Mouse (Mus musculus) left cerebral cortex, postnatal 36 days (tissue): ENCODE results near the gene Msx2. TPM values are rescaled to one million over a fixed set of nuclear protein-coding genes. Genes with fewer than 3 reads are reported as not detected.
A peak's percentile ranks its signal among the peaks of the same experiment; 100 is the strongest.

Experiments
- DNase-seq, 2 experiments: peaks; one replicate each; pipeline ENCODE4 v3.0.0; 2021 to 2022; ENCODE audit warnings: low spot score in 2 of 2, mixed read lengths in 1 of 2
- intact Hi-C: fragments of 180-260 bp; cut with DNase I; formaldehyde crosslinking; loops from one replicate; pipeline ENCODE4 v1.15.1; 2025
- total RNA-seq, 2 experiments: library from RNA; stranded (reverse); gene quantifications; 2 replicates each; pipeline ENCODE4 v1.2.3; 2021

Msx2 gene
- total RNA-seq: under 1 TPM; 0.36 to 0.49 TPM

DNA sequence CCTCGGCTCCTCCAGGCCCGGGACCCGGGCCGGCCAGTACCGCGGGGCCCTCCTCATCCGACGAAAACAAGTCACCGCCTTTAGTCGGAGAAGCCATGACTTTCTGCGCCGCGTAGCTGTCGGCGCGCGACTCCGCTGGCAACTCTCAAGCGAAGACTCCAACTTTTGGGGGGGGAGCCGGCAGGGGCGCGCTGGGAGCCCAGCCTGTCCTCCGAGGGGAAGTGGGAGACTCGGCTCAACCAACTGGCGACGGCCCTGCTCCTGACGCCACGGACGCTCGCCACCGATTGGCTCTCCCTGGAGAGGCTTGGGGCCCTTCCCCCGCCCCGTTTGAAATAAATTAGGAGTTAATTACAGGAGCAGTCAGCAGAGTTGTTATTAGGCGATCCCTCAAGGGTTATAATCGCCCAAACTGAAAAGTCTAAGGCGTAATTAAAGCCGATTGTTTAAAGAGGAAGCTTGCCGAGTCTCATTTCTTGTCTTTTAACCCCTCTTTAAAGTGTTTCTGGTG, at the start of gene Msx2:
Gene Msx2, minus strand, starts transcription at position 461 of the 511 bp plus-strand sequence.
- peak in 1 of 2 experiments; percentile 15 for DNase-seq
- intact Hi-C loops: no loop called here

- DNase-seq: no peak
- intact Hi-C loops: no loop called here
Measured at GRCm38 (mm10) chr13:53521468-53521867, 48.6 kb upstream of the Msx2 start.

GRCm38 (mm10) chr13:53520343-53520937, 47.6 kb upstream of the Msx2 start:
- intact Hi-C loops: no loop called here
- DNase-seq: no peak

DNA sequence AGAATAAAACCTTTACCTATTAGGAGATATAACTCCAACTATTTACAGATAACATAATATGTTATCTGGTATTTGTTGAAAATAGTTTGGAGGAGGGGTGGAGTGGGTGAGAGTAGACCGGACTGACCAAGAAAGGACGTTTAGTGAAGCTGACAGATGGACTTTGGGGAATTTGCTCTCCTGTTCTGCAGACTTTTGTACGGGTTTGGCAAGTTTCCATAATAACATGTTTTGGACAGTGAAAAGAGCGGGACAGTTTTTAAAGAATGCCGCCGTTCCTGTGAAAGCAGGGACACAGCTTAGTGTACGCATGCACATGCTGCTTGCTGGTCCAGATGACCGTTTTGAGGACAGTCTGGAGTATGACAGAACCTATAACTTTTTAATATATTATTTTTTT, 46.9 kb upstream of the Msx2 start:
- intact Hi-C loops: no loop called here
- DNase-seq: no peak

- DNase-seq: peak; percentile 14
- intact Hi-C loops: no loop called here
Measured at GRCm38 (mm10) chr13:53518306-53518705, 45.4 kb upstream of the Msx2 start.

DNA sequence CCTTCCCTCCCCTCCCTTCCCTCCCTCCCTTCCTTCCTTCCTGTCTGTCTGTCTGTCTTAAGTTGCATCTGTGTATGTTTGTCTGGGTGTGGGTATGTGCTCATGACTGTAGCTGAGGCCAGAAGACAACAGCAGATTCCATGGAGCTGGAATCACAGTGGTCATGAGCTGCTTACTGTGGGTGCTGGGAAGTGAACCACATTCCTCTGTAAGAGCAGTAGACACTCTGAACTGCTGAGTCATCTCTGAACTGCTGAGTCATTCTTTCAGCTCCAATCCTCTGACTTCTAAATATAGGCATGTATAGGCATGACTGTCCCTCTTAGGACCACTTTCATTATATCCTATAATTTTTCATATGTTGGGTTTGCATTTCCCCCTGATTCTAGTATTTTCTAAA, 41.7 kb upstream of the Msx2 start:
- intact Hi-C loops: no loop called here
- DNase-seq: no peak

DNA sequence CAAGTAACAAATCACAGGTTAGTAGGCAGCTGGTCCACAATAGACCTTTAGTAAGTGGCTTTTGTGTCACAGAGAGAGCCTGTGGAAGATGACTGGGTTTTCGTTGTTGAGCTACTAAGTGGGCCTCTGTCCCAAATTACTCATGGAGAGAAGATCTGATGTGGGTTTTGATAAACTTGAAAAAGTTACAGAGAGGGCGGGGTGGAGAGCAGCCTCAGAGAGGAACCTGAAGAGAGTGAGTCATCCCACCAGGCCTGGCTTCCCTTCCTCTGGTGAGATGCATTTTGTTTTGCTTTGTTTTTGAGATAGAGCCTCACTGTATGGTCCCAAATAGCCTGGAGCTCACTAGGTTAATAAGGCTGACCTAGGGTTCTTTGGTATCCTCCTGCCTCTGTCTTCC, 38.5 kb upstream of the Msx2 start:
- intact Hi-C loops: no loop called here
- no peak for DNase-seq

GRCm38 (mm10) chr13:53502406-53502805, 29.5 kb upstream of the Msx2 start:
- no peak for DNase-seq
- intact Hi-C loops: no loop called here

GRCm38 (mm10) chr13:53501561-53502253, 28.8 kb upstream of the Msx2 start:
- intact Hi-C loops: no loop called here
- DNase-seq: no peak

DNA sequence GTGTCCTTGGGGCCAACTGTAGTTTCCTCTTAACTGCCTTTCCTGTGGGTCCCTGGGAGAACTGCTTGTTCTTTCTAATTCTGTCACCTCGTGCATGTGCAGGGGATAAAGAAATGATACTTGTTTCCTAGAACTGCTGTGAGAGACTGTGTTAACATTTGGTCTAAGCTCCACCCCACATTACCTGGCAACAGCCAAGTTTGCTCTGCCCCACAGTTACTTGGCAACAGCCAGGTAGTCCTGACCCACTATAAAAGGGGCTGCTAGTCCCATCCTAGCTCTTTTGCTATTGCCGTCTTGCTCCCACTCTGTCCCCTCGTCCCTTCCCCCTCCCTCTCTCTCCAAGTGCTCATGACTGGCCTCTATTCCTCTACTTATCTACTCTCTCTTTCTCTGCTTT, 28.2 kb upstream of the Msx2 start:
- intact Hi-C loops: no loop called here
- DNase-seq: no peak

DNA sequence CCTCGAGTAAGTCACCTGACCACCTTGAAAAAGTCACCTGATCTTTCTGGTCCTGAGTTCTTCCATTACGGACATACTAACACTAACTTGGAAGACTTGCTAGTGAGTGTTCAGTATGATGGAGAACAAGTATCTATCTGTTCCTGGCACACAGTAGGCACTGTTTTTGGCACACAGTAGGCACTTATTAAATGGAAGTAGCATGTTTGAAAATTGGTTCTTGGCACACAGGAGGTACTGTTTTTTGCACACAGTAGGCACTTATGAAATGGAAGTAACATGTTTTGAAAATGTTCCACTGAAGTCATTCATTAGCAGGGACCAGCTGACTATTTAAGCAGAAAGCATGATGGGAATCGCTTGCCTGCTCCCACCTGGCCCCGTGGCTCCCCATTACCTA, 13.6 kb upstream of the Msx2 start:
- intact Hi-C loops: no loop called here

GRCm38 (mm10) chr13:53475701-53476188, 2.9 kb upstream of the Msx2 start:
- peak in 1 of 2 experiments; percentile 10 for DNase-seq
- intact Hi-C loops: loop anchor here (5.0 kb wide), 1 partner anchor 117 kb away; no protein-coding TSS in a partner anchor

More for the DNA sequence above, 13.6 kb upstream of the Msx2 start:
- DNase-seq: no peak

GRCm38 (mm10) chr13:53474491-53474890, 1.6 kb upstream of the Msx2 start:
- no peak for DNase-seq
- intact Hi-C loops: no loop called here

- DNase-seq: no peak
- intact Hi-C loops: no loop called here
Measured at GRCm38 (mm10) chr13:53473991-53474390, 1.1 kb upstream of the Msx2 start.

DNA sequence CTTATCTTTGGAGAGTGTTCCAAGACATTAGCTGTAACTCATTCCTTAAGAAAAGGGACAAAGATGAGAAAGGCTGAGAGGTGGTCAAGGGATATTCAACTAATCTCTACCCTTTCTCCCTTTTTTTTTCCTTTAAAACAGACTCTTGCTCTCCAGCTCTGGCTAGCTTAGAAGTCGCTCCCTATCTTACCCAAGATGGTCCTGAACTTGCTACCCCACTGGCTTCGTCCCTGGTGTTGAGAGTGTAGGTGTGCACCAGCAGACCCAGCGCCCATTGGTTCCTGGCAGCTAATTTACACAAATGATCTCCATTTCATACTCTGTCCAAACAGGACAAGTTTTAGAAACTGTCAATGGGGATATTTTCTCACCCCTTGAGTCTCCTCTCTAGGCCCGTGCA, 417 bp upstream of the Msx2 start:
- intact Hi-C loops: no loop called here
- no peak for DNase-seq

DNA sequence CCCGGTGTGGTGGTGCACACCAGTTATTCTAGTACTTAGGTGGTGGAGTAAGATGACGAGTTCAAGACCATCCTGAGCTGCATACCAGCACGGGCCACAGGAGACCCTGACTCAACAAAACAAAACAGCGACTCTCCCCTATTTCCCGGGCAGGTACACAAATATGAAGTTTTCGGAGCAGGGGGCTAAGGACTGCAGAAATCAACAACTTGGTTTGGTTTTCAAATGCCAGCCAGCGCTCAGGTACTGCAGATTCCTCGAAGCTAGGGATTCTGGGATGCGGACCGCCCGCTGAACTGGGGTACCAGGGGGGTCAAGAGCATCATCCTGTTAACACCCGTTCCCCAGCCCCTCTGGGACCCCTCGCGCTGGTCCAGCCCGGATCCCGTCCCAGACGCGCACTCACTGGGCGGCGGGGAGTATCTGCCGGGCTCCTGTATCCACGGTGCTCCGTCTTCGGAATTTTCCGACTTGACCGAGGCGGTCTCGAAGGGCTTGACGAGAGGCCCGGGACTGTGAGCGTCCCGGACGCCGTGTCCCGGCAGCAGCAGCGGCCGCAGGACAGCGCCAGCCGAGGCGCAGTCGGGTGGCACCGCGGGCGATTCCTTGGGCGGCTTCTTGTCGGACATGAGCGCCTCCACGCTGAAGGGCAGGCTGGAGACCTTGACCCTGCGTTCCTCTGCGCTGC, 804 bp downstream of the Msx2 start:
- no peak for DNase-seq
- intact Hi-C loops: no loop called here

GRCm38 (mm10) chr13:53471411-53471810, 1.5 kb downstream of the Msx2 start:
- DNase-seq: no peak
- intact Hi-C loops: no loop called here

DNA sequence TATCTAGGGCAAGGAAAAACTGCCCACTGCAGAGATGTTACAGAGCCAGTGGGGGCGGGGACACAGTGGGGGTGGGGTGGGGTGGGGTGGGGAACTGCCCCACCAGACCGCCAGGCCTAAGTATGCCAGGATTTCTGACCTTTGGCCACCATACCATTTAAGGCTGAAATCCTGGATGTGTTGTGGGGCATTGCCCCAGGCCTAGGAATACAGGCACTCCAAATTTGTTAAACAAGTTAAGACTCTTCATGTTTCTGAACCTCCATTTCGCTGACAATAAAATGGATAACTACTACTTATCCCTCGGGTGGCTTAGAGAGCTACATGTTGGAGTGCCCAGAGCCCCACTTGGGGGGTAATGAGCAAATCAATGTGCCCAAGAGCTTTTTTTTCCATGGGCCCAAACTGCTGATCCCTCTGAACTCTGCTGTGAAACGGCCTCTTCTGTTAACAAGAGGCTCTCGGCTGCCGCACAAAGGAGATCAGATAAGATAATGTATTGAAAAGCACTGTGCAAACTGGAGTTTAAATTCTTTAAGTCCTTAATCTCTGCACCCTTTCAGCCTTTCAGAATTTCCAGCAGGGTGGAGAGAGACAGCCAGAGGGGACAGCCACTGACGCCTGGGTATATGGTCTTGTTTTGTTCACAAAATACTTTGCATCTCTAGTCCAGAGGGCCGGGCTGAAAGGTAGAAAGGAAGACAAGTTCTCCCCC, 2.3 kb downstream of the Msx2 start:
- intact Hi-C loops: no loop called here

GRCm38 (mm10) chr13:53469756-53470155, 3.1 kb downstream of the Msx2 start:
- no peak for DNase-seq
- intact Hi-C loops: no loop called here

More for the DNA sequence above, 2.3 kb downstream of the Msx2 start:
- DNase-seq: no peak

DNA sequence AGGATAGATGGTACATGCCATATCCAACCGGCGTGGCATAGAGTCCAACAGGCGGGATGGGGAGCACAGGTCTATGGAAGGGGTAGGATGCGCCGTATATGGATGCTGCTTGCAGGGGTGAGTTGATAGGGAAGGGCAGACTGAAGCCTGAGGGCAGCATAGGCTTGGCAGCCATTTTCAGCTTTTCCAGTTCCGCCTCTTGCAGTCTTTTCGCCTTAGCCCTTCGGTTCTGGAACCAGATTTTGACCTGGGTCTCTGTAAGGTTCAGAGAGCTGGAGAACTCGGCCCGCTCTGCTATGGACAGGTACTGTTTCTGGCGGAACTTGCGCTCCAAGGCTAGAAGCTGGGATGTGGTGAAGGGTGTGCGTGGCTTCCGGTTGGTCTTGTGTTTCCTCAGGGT, 4.7 kb downstream of the Msx2 start:
- no peak for DNase-seq
- intact Hi-C loops: no loop called here
